Mouse (Mus musculus): Measurements from ENCODE around the gene Vps8.

GRCm38 (mm10) chr16:21631815-21632222, 208.9 kb downstream of the Vps8 start:
- no peak for TF ChIP-seq CTCF (IDR thresholded peaks at IDR 0.05; ENCODE audit: low read depth)
- no peak for TF ChIP-seq EP300 (IDR thresholded peaks at IDR 0.05; ENCODE audit: low read depth)
